Mouse (Mus musculus): ENCODE measurements at regions not wholly inside any gene's neighbourhood (a gene's known extent, or its start where the extent isn't known, plus 50 kb on each side); places are given as distances from the start of the nearest gene placed in this dataset.
A peak's percentile ranks its signal among the peaks of the same experiment; 100 is the strongest.
"Not testable (repeated sequence)": the region's sequence is repeated elsewhere in the genome, so short reads cannot be mapped to it uniquely, and the experiment has no call there.

DNA sequence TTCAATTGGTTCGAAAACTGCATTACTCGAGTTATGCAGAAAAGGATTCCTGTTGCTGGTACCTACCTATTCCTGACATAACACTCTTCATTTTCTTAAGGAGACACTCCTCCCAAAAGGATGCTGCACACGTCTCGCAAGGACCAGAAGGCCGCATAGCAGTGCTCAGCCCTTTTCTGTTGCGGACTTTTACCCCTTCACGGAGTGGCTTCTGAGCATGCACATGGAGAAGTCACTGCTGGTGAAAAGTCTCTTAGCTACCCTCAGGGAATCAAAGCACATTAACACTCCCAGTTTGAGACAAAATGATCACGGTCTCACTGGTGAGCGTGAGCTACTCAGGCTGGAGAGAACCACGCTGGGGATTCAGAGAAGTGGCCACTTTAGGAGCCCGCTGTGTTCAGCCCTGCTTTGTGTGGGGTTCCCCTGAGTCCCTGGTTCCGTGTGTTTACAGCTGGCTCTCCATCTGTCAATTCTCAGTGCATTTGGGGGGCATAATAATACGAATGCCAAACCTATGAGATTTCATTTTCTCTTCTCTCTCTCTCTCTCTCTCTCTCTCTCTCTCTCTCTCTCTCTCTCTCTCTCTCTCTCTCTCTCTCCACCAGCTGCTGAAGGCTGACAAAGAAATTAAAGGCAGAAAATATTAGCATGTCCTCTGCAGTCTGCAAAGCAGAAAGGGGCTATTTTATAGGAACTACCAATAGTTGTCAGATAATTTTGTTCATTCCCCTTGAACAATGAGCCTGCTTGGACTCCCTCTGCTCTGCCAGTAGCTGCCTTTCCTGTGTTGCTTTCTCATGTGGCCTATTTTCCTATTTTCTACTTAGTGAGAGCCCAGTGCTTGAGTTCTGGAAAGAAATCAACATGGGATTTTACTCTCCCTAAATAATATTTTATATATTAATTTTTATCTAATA lies 160.7 kb downstream of the Basp1 start:
- DNase-seq (ENCODE audit: low read depth, low spot score), result no peak

DNA sequence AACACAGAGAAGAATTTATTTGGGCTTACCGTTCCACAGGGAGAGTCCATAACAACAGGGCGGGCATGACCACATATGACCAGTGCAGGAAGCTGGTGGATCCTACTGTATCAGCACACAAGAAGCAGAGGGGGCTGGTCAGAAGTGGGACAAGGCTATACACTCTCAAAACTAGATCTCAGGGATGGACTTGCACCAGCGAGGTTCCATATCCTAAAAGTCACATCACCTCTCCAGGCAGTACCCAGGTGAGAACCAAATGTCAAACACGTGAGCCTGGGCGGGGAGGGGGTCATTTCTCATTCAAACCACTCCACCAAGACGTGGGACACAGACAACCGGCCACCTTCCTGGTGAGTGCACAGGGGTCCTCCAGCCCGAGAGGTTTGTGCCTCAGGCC lies 167.9 kb downstream of the Basp1 start:
- DNase-seq (ENCODE audit: low read depth, low spot score), result no peak

- DNase-seq (ENCODE audit: low read depth, low spot score), result no peak
Observed at GRCm38 (mm10) chr15:25237665-25238664, 175.6 kb downstream of the Basp1 start.

- no peak for DNase-seq (ENCODE audit: low read depth, low spot score)
Observed at GRCm38 (mm10) chr15:25236191-25236723, 177.3 kb downstream of the Basp1 start.

DNA sequence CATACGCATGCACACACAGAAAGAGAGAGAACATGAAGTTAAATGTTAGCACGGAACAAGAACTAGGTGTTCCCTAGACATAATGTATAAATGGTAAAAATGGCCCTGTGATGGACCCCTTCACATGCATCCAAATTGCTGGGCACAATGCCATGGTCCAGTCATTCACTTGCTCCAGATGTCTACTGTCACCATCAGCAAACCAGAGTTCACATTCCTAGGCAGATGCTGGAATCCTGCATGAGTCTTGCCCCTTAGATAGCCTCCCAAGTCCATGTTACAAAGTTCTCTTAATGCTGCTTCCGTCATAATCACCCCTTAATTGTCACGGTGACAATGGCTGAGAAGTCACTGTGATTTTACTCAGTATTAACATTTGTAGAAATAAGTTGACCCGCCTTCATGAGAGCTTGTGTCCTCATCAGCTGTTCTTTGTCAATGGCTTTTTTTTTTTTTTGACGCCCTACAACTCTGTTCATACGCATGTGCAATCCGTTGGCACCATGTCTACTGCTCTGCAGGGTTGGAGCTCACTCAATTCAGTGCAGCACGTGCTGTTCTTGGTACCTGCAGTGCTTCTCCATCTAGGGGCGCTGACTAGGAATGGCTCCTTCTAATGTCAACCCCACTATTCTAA lies 179.4 kb downstream of the Basp1 start:
- no peak for DNase-seq (ENCODE audit: low read depth, low spot score)

DNA sequence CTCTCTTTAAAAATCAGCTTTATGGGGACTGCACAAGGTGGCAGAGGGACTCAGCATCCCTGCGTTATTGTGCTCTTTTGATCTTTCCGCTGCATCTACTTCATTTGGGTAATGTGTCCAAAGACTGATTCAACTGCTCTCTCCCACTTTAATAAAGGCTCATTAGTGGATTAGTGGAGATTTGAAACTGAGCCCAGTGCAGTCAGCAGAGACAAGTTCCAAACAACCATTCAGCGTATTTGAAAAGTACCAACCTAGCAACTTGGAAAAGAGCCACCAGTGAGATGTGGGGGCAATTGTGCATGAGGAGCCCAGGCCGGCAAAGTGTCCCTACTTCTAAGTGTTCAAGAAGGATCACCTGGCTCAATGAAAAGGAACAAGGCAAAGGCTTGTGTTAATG lies 183.4 kb downstream of the Basp1 start:
- DNase-seq (ENCODE audit: low read depth, low spot score), result no peak

DNA sequence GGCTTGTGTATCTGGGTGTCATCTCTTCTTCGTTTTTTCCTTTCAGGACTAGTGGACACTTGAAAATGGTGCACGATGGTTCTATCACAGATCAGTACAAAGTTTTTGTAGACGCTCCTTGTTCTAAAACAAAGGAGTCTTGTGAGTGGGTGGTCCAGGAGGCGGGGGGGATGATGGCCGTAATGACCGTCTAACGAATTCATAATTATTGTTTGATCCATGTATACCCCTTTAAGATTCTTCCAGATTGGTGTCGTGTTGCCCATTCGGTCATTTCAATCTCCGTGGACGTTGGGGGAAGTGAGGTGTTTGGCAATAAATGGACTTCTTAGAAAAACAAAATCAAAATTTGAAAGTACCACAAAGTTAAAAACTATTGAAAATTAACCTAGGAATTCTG lies 183.8 kb downstream of the Basp1 start:
- DNase-seq (ENCODE audit: low read depth, low spot score), result no peak

GRCm38 (mm10) chr15:25227496-25227895 lies 186.1 kb downstream of the Basp1 start:
- DNase-seq (ENCODE audit: low read depth, low spot score), result no peak

GRCm38 (mm10) chr15:25225936-25226335 lies 187.6 kb downstream of the Basp1 start:
- no peak for DNase-seq (ENCODE audit: low read depth, low spot score)

- DNase-seq (ENCODE audit: low read depth, low spot score), result no peak
Observed at GRCm38 (mm10) chr15:25225431-25225830, 188.1 kb downstream of the Basp1 start.

DNA sequence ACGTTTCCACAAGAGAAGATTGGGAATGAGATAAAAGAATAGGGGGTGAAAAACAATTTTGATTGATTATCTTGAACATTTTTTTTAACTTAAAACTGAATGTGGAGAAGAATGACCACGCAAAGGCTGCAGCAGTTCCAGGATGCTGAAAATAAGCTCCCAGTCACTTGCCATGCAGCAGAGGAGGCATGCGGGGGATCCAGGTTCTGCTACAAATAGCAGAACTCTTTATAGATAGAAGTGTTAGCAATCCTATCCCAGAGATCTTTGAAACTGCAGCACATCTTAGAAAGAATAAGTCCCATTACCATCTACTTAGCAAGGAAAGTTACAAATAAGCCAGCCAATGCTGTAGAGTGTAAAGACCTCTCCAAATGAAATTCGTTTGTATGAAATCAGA lies 191.8 kb downstream of the Basp1 start:
- DNase-seq (ENCODE audit: low read depth, low spot score), result no peak

- no peak for DNase-seq (ENCODE audit: low read depth, low spot score)
Observed at GRCm38 (mm10) chr15:25216375-25216774, 197.2 kb downstream of the Basp1 start.

DNA sequence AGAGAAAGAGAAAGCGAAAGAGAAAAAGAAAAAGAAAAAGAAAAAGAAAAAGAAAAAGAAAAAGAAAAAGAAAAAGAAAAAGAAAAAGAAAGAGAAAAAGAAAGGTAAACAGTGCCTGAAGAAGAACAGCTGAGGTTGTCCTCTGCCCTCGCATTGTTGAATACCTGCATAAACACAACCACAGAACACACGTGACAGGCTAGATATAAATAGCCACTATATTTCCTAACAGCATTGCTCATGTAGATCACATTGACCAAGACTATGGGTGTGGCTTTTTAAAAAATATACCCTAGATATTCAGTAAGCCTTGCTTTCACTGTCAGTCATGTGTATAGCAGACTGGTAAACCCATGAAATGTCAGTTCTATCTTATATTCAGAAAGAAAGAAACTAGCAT lies 211.5 kb downstream of the Basp1 start:
- DNase-seq (ENCODE audit: low read depth, low spot score), result no peak

DNA sequence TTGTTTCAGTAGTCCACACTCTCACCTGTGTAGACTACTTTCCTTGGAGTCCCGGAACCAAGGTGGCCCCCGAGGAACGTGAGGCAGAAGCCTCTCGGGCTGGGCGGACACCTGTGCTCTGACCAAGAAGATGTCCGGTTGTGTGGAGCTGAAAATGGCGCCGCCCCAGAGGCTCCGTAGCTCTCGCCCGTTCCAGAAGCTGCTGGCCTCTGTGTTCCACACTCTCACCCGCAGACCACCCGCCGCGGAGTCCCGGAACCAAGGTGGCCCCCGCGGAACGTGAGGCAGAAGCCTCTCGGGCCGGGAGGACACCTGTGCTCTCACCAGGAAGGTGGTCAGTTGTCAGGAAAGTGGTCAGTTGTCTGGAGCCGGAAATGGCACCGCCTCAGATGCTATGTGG lies 213.3 kb downstream of the Basp1 start:
- DNase-seq (ENCODE audit: low read depth, low spot score), result not testable (repeated sequence)

DNA sequence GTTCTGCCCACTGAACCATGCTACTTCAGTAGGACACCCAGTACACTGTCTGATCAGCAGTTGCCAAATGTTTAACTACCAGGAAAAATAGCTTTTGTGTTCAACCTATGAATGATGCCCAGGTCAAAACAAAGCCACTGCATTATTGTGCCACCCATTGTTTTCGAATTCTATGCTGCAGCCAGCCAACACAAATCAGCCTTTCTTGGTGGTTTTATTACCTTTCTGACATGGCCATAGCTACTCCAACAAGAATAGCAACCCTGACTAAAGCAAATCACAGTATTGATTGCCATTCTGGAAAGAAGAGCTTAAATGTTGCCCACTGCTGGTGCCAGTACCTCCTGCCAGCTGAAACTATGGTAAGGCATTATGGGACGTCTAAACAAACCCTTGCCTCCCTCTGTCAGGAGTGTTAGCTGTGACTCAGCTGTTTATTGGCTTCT lies 225.7 kb downstream of the Basp1 start:
- no peak for DNase-seq (ENCODE audit: low read depth, low spot score)

DNA sequence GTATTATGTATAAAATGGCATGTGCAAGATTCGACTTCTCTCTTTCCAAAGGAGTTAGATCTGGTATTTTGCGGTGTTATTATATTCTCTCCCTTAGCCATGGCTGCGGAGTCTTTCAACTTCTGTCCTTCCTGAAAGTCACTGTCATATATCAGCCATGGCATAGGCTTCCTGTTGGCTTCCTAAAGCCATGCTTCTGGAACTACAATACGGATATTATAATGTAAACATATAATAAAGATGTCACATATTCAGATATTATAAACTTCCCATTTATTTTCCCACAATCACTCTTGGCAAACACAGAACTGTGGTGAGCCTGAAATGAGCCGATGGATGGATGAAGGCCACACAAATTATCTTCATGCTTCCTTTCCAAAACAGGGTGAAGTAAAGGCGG lies 240.8 kb downstream of the Basp1 start:
- no peak for DNase-seq (ENCODE audit: low read depth, low spot score)

GRCm38 (mm10) chr15:25146371-25146770 lies 267.2 kb downstream of the Basp1 start:
- DNase-seq (ENCODE audit: low read depth, low spot score), result no peak

DNA sequence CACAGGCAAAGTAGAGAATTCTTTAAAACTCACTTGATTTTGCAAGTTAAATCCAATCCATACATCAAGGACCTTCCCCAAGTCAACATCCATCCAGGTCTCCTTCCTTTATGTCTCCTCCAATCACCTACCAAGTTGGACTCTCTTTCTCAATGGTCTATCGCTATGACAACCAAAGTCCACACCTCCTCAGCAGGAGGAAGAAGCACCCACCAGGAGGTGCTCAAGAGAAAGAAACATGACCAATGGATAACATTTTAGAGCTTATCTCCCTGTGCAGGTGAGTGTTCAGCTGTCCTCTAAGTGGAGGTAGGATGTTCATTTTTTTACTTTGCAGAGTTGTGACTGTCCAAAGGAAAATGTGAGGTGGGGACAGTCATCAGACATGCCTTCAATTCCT lies 269.3 kb downstream of the Basp1 start:
- peak; percentile 7 for DNase-seq (ENCODE audit: low read depth, low spot score)

GRCm38 (mm10) chr15:25140389-25141181 lies 273.0 kb downstream of the Basp1 start:
- DNase-seq (ENCODE audit: low read depth, low spot score), result no peak

- no peak for DNase-seq (ENCODE audit: low read depth, low spot score)
Observed at GRCm38 (mm10) chr15:25137091-25137490, 276.5 kb downstream of the Basp1 start.
